Mouse (Mus musculus) embryonic facial prominence, embryonic 14.5 days (tissue): ENCODE results near the gene Olfr1158. TPM values are rescaled to one million over a fixed set of nuclear protein-coding genes. Genes with fewer than 3 reads are reported as not detected.
"Not testable (repeated sequence)": the region's sequence is repeated elsewhere in the genome, so short reads cannot be mapped to it uniquely, and the experiment has no call there.

Source experiments
- ATAC-seq: fragments of 200-750 bp; cut with Nextera tagmentation; 2 replicates; pipeline ENCODE4 v1.8.0; 2017; ENCODE audit warnings: low read depth, moderate number of reproducible peaks, moderate TSS enrichment
- DNase-seq: peaks from one replicate; pipeline ENCODE4 v3.0.0-alpha.2; 2015; ENCODE audit warnings: low spot score
- H3K27ac ChIP-seq: fragments of 300-500 bp; sonication (generic); replicated peaks from 2 replicates; pipeline ENCODE4 v1.5.1; 2014; ENCODE audit warnings: low read depth, mild to moderate bottlenecking, low read length, moderate library complexity
- H3K27me3 ChIP-seq: fragments of 300-500 bp; sonication (generic); replicated peaks from 2 replicates; pipeline ENCODE4 v1.6.1; 2014; ENCODE audit warnings: low read length; ENCODE audit not compliant: control insufficient read depth, insufficient read depth
- H3K36me3 ChIP-seq: fragments of 300-500 bp; sonication (generic); 2 replicates; pipeline ENCODE4 v1.6.1; 2014; ENCODE audit warnings: low read length, mixed read lengths; ENCODE audit not compliant: control insufficient read depth, insufficient read depth
- H3K4me1 ChIP-seq: fragments of 300-500 bp; sonication (generic); 2 replicates; pipeline ENCODE4 v1.6.1; 2014; ENCODE audit warnings: antibody characterized with exemption, low read length; ENCODE audit not compliant: control insufficient read depth, insufficient read depth
- H3K4me2 ChIP-seq: fragments of 300-500 bp; sonication (generic); 2 replicates; pipeline ENCODE4 v1.6.1; 2014; ENCODE audit warnings: low read depth, mild to moderate bottlenecking, low read length, moderate library complexity, mixed read lengths
- H3K4me3 ChIP-seq: fragments of 300-500 bp; sonication (generic); 2 replicates; pipeline ENCODE4 v1.5.1; 2014; ENCODE audit warnings: low read depth, mild to moderate bottlenecking, low read length
- H3K9ac ChIP-seq: fragments of 300-500 bp; sonication (generic); 2 replicates; pipeline ENCODE4 v1.6.1; 2014; ENCODE audit warnings: low read depth, mild to moderate bottlenecking, low read length, moderate library complexity, mixed read lengths
- H3K9me3 ChIP-seq: fragments of 300-500 bp; sonication (generic); 2 replicates; pipeline ENCODE4 v1.6.1; 2016; ENCODE audit warnings: low read length; ENCODE audit not compliant: control insufficient read depth
- WGBS: fragments of 180-500 bp; shearing (Covaris S2); extraction: QIAGEN DNeasy Blood & Tissue Kit; methylation state at CpG from one replicate; pipeline ENCODE4 v1.1.7; 2014; 5-methylcytosine and 5-hydroxymethylcytosine counted together
- polyA plus RNA-seq: library from polyadenylated mRNA; unstranded; fragments of >200 nt; fragmentation: Nextera tagmentation; extraction: Ambion mirVana; gene quantifications from 2 replicates; pipeline ENCODE4 v1.2.1, GENCODE M21; 2014

The Olfr1158 gene
- not detected in 2 replicates for polyA plus RNA-seq

GRCm38 (mm10) chr2:87989813-87990212 is at the start of gene Olfr1158:
Gene Olfr1158, plus strand, starts transcription at chr2:87990113.
- Histone ChIP-seq H3K9ac (no peak within 1 kb of the TSS), H3K36me3 (no peaks in the 10 kb centered on the region), H3K4me3 (no peak within 1 kb of the TSS), H3K27ac (no peak within 1 kb of the TSS), H3K4me1 (no peaks in the 10 kb centered on the region), H3K9me3 (no peaks in the 10 kb centered on the region), H3K27me3 (no peaks in the 10 kb centered on the region), H3K4me2 (no peak within 1 kb of the TSS)
- ATAC-seq (no peak), DNase-seq (no peak)

DNA sequence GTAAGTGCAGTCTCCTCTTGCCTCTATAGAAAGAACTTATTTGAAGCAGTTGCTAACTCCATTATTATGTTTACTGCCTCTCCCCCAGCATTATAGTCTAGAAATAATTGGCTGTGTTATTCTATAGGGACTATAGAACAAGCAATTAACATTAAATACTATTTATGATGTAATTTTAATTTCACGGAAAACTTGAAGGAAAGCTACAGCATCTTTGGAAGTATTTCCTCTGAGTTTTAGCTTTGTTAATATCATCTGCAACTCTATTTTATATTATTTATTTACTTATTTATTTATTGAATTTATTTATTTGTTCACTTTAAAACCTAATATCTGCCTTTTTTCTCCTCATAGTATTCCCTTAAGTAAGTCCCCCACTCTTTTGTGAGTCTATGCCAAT is 44.9 kb upstream of the Olfr1158 start, which contains the start of gene Olfr1155:
Gene Olfr1155, minus strand, starts transcription at position 101 of the 400 bp plus-strand sequence.
- no peaks in the 10 kb centered on the region for H3K4me1 ChIP-seq
- H3K9me3 ChIP-seq, result no peaks in the 10 kb centered on the region
- H3K4me3 ChIP-seq, result no peak within 1 kb of the TSS
- no peak for DNase-seq
- no peak within 1 kb of the TSS for H3K27ac ChIP-seq
- 98% methylated on average over 1 of the region's 1 CpGs for WGBS
- no peak for ATAC-seq
- H3K4me2 ChIP-seq, result no peak within 1 kb of the TSS
- H3K9ac ChIP-seq, result no peak within 1 kb of the TSS
- no peaks in the 10 kb centered on the region for H3K36me3 ChIP-seq
- H3K27me3 ChIP-seq, result no peaks in the 10 kb centered on the region

- no peak within 1 kb of the TSS for H3K9ac ChIP-seq
- ATAC-seq, result no peak
- H3K4me3 ChIP-seq, result no peak within 1 kb of the TSS
Observed at GRCm38 (mm10) chr2:87953000-87953399, 36.9 kb upstream of the Olfr1158 start, which contains the start of gene Olfr1156. Gene Olfr1156, minus strand, starts transcription at chr2:87953100.

GRCm38 (mm10) chr2:87968199-87968598 is 21.7 kb upstream of the Olfr1158 start, which contains the start of gene Olfr1157:
Gene Olfr1157, minus strand, starts transcription at chr2:87968299.
- no peak for DNase-seq

More at GRCm38 (mm10) chr2:87953000-87953399, 36.9 kb upstream of the Olfr1158 start, which contains the start of gene Olfr1156:
- no peak within 1 kb of the TSS for H3K4me2 ChIP-seq
- no peak within 1 kb of the TSS for H3K27ac ChIP-seq
- no peaks in the 10 kb centered on the region for H3K4me1 ChIP-seq
- H3K36me3 ChIP-seq, result no peaks in the 10 kb centered on the region
- no peaks in the 10 kb centered on the region for H3K9me3 ChIP-seq
- H3K27me3 ChIP-seq, result no peaks in the 10 kb centered on the region
- DNase-seq, result no peak

GRCm38 (mm10) chr2:87974563-87974962 is 15.3 kb upstream of the Olfr1158 start, which contains the start of gene Olfr74:
Gene Olfr74, minus strand, starts transcription at chr2:87974663.
- ATAC-seq (no peak), DNase-seq (no peak)
- no peak within 1 kb of the TSS for H3K4me2 ChIP-seq

More at GRCm38 (mm10) chr2:87968199-87968598, 21.7 kb upstream of the Olfr1158 start, which contains the start of gene Olfr1157:
- H3K4me2 ChIP-seq, result no peak within 1 kb of the TSS
- 94% methylated on average over 4 of the region's 4 CpGs for WGBS
- H3K27ac ChIP-seq, result no peak within 1 kb of the TSS
- H3K9me3 ChIP-seq, result no peaks in the 10 kb centered on the region
- no peak for ATAC-seq
- no peaks in the 10 kb centered on the region for H3K27me3 ChIP-seq
- no peaks in the 10 kb centered on the region for H3K4me1 ChIP-seq
- no peak within 1 kb of the TSS for H3K9ac ChIP-seq
- no peaks in the 10 kb centered on the region for H3K36me3 ChIP-seq
- H3K4me3 ChIP-seq, result no peak within 1 kb of the TSS

DNA sequence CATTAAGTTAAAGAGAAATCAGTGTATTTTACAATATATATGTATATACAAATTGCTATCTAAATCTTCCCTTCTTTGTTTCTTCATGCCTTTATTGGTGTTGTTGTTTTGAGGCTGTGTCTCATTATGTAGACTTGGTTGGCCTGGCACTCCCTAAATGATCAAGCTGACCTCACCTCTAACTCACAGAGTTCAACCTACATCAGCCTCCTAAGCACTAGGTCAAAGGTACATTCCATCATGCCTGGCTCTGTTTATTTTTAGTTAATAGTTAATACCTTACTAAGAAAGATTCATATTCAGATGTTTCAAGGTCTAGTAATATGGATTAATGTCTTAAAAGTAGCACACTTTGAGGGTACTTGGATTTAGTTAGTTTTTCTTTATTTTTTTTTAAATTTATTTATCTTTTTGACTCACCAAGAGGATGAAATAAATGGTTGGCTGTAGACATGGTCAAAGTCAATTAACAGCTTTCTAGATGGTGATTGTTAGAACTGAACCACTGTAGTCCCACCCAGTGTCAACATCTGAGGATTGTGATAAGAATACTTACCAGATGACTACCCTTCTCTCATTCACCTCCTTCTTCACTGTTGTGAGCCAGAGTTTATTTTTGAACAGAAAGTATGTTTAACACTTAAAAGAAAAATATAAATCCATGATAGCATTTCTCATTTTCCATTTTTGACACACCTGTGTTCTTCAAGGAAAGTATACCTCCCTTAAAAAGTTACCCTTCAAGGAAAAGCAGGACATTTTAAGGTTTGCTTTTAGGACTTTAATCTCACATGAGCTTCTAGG is 17.8 kb downstream of the Olfr1158 start, which contains the start of gene Olfr1160:
Gene Olfr1160, minus strand, starts transcription at position 754 of the 804 bp plus-strand sequence.
- H3K27me3 ChIP-seq, result no peaks in the 10 kb centered on the region
- no peak within 1 kb of the TSS for H3K4me3 ChIP-seq
- DNase-seq, result no peak
- H3K9me3 ChIP-seq, result no peaks in the 10 kb centered on the region
- H3K27ac ChIP-seq, result no peak within 1 kb of the TSS
- no peaks in the 10 kb centered on the region for H3K36me3 ChIP-seq
- H3K9ac ChIP-seq, result no peak within 1 kb of the TSS
- H3K4me1 ChIP-seq, result no peaks in the 10 kb centered on the region
- H3K4me2 ChIP-seq, result no peak within 1 kb of the TSS
- no peak for ATAC-seq

More at GRCm38 (mm10) chr2:87974563-87974962, 15.3 kb upstream of the Olfr1158 start, which contains the start of gene Olfr74:
- no peaks in the 10 kb centered on the region for H3K36me3 ChIP-seq
- H3K27ac ChIP-seq, result no peak within 1 kb of the TSS
- no peak within 1 kb of the TSS for H3K9ac ChIP-seq
- H3K4me3 ChIP-seq, result no peak within 1 kb of the TSS
- no peaks in the 10 kb centered on the region for H3K27me3 ChIP-seq
- 70% methylated on average over 3 of the region's 3 CpGs for WGBS
- no peaks in the 10 kb centered on the region for H3K9me3 ChIP-seq
- H3K4me1 ChIP-seq, result no peaks in the 10 kb centered on the region

GRCm38 (mm10) chr2:88022474-88022873 is 32.6 kb downstream of the Olfr1158 start, which contains the start of gene Olfr1161:
Gene Olfr1161, plus strand, starts transcription at chr2:88022774.
- H3K9ac ChIP-seq, H3K27ac ChIP-seq, H3K4me2 ChIP-seq, H3K9me3 ChIP-seq, H3K36me3 ChIP-seq, ATAC-seq, H3K27me3 ChIP-seq, H3K4me3 ChIP-seq, DNase-seq, H3K4me1 ChIP-seq: not testable (repeated sequence)
- 73% methylated on average over 1 of the region's 1 CpGs for WGBS

GRCm38 (mm10) chr2:88037599-88037998 is 47.7 kb downstream of the Olfr1158 start, which contains the start of gene Olfr73:
Gene Olfr73, minus strand, starts transcription at chr2:88037699.
- no peak within 1 kb of the TSS for H3K27ac ChIP-seq
- H3K9me3 ChIP-seq, result no peaks in the 10 kb centered on the region
- H3K4me2 ChIP-seq, result no peak within 1 kb of the TSS
- no peak within 1 kb of the TSS for H3K9ac ChIP-seq
- DNase-seq, result no peak
- no peak within 1 kb of the TSS for H3K4me3 ChIP-seq
- no peak for ATAC-seq
- no peaks in the 10 kb centered on the region for H3K4me1 ChIP-seq
- H3K36me3 ChIP-seq, result no peaks in the 10 kb centered on the region
- H3K27me3 ChIP-seq, result no peaks in the 10 kb centered on the region
